14 mouse cellular contexts compared by ENCODE assay signal in genomic region chr4:132539481-132539880, GRCm38 (mm10).
"Had no signal": no experiment of that assay in that cellular context is flagged by ENCODE, and none has a peak within 500 bp of the region (broad histone marks: within the 10 kb centered on the region; RNA-seq: fewer than 3 reads in every experiment).

No protein-coding gene starts in this region.

- DNase-seq: gastrocnemius, postnatal 14 days; gastrocnemius, postnatal 36 days; heart, adult 11 months; heart, adult 2 months; heart, postnatal 14 days; heart, postnatal 36 days; kidney, adult 11 months; kidney, adult 2 months; kidney, adult 9 months; kidney, postnatal 14 days; kidney, postnatal 36 days; layer of hippocampus, adult 9-11 months; liver; liver, embryonic 13.5 days had no signal
